Mouse (Mus musculus): Measurements from ENCODE around the gene Nup210l. TPM values are rescaled to one million over a fixed set of nuclear protein-coding genes. Genes with fewer than 3 reads are reported as not detected.
A peak's percentile ranks its signal among the peaks of the same experiment; 100 is the strongest.

Gene Nup210l
- polyA plus RNA-seq, 1 experiment = not detected

- no peak for TF ChIP-seq GATA1 (IDR thresholded peaks at IDR 0.05; ENCODE audit: borderline replicate concordance, low read length)
- no peak for TF ChIP-seq FLI1 (IDR thresholded peaks at IDR 0.05; ENCODE audit: low read length)
- Histone ChIP-seq H3K4me1 (no peaks in the 10 kb centered on the region), H3K4me3 (replicated peaks) (no peak overlapping the region), H3K27me3 (replicated peaks) (peaks cover 3% of the 10 kb centered on the region), H3K36me3 (replicated peaks; ENCODE audit: low read length) (no peaks in the 10 kb centered on the region), H3K9me3 (no peaks in the 10 kb centered on the region)
Measured at GRCm38 (mm10) chr3:90194759-90195158, 90.8 kb downstream of the Nup210l start.

GRCm38 (mm10) chr3:90195644-90196043 lies 91.7 kb downstream of the Nup210l start:
- peaks cover 3% of the 10 kb centered on the region for H3K27me3 ChIP-seq (replicated peaks)
- H3K4me1 ChIP-seq = no peaks in the 10 kb centered on the region
- H3K4me3 ChIP-seq (replicated peaks) = no peak overlapping the region
- TF ChIP-seq FLI1 (IDR thresholded peaks at IDR 0.05; ENCODE audit: low read length) (no peak), GATA1 (IDR thresholded peaks at IDR 0.05; ENCODE audit: borderline replicate concordance, low read length) (no peak)
- no peaks in the 10 kb centered on the region for H3K9me3 ChIP-seq
- H3K36me3 ChIP-seq (replicated peaks; ENCODE audit: low read length) = no peaks in the 10 kb centered on the region

GRCm38 (mm10) chr3:90197548-90197947 lies 93.6 kb downstream of the Nup210l start:
- no peak for TF ChIP-seq FLI1 (IDR thresholded peaks at IDR 0.05; ENCODE audit: low read length)
- TF ChIP-seq GATA1 (IDR thresholded peaks at IDR 0.05; ENCODE audit: borderline replicate concordance, low read length) = no peak
- no peaks in the 10 kb centered on the region for H3K9me3 ChIP-seq

GRCm38 (mm10) chr3:90202884-90203283 lies 99.0 kb downstream of the Nup210l start:
- peaks cover 7% of the 10 kb centered on the region for H3K4me1 ChIP-seq
- TF ChIP-seq FLI1 (IDR thresholded peaks at IDR 0.05; ENCODE audit: low read length) (no peak), GATA1 (IDR thresholded peaks at IDR 0.05; ENCODE audit: borderline replicate concordance, low read length) (no peak)
- peaks cover 8% of the 10 kb centered on the region for H3K36me3 ChIP-seq (replicated peaks; ENCODE audit: low read length)
- H3K27me3 ChIP-seq (replicated peaks) = no peaks in the 10 kb centered on the region
- no peak overlapping the region for H3K4me3 ChIP-seq (replicated peaks)
- no peaks in the 10 kb centered on the region for H3K9me3 ChIP-seq

More at GRCm38 (mm10) chr3:90197548-90197947, 93.6 kb downstream of the Nup210l start:
- Histone ChIP-seq H3K36me3 (replicated peaks; ENCODE audit: low read length) (no peaks in the 10 kb centered on the region), H3K27me3 (replicated peaks) (peaks cover 3% of the 10 kb centered on the region), H3K4me1 (no peaks in the 10 kb centered on the region), H3K4me3 (replicated peaks) (no peak overlapping the region)

GRCm38 (mm10) chr3:90203619-90204018 lies 99.7 kb downstream of the Nup210l start:
- H3K27me3 ChIP-seq (replicated peaks) = no peaks in the 10 kb centered on the region
- no peaks in the 10 kb centered on the region for H3K9me3 ChIP-seq
- peaks cover 16% of the 10 kb centered on the region for H3K36me3 ChIP-seq (replicated peaks; ENCODE audit: low read length)
- no peak overlapping the region for H3K4me3 ChIP-seq (replicated peaks)
- H3K4me1 ChIP-seq = peaks cover 8% of the 10 kb centered on the region
- TF ChIP-seq FLI1 (IDR thresholded peaks at IDR 0.05; ENCODE audit: low read length) (no peak), GATA1 (IDR thresholded peaks at IDR 0.05; ENCODE audit: borderline replicate concordance, low read length) (no peak)

- H3K27me3 ChIP-seq (replicated peaks) = no peaks in the 10 kb centered on the region
- H3K9me3 ChIP-seq = no peaks in the 10 kb centered on the region
- peaks cover 25% of the 10 kb centered on the region for H3K36me3 ChIP-seq (replicated peaks; ENCODE audit: low read length)
- H3K4me3 ChIP-seq (replicated peaks) = no peak overlapping the region
- TF ChIP-seq FLI1 (IDR thresholded peaks at IDR 0.05; ENCODE audit: low read length) (no peak), GATA1 (IDR thresholded peaks at IDR 0.05; ENCODE audit: borderline replicate concordance, low read length) (no peak)
- H3K4me1 ChIP-seq = peaks cover 10% of the 10 kb centered on the region
Measured at GRCm38 (mm10) chr3:90204582-90204981, 100.7 kb downstream of the Nup210l start.

GRCm38 (mm10) chr3:90208662-90209061 lies 104.7 kb downstream of the Nup210l start:
- Histone ChIP-seq H3K4me1 (peaks cover 31% of the 10 kb centered on the region), H3K36me3 (replicated peaks; ENCODE audit: low read length) (peaks cover 55% of the 10 kb centered on the region), H3K4me3 (replicated peaks) (no peak overlapping the region), H3K9me3 (no peaks in the 10 kb centered on the region), H3K27me3 (replicated peaks) (no peaks in the 10 kb centered on the region)
- no peak for TF ChIP-seq FLI1 (IDR thresholded peaks at IDR 0.05; ENCODE audit: low read length)
- TF ChIP-seq GATA1 (IDR thresholded peaks at IDR 0.05; ENCODE audit: borderline replicate concordance, low read length) = no peak

GRCm38 (mm10) chr3:90209908-90210566 lies 106.1 kb downstream of the Nup210l start:
- H3K27me3 ChIP-seq (replicated peaks) = no peaks in the 10 kb centered on the region
- TF ChIP-seq GATA1 (IDR thresholded peaks at IDR 0.05; ENCODE audit: borderline replicate concordance, low read length) (no peak), FLI1 (IDR thresholded peaks at IDR 0.05; ENCODE audit: low read length) (no peak)
- H3K4me3 ChIP-seq (replicated peaks) = no peak overlapping the region
- peaks cover 55% of the 10 kb centered on the region for H3K36me3 ChIP-seq (replicated peaks; ENCODE audit: low read length)
- no peaks in the 10 kb centered on the region for H3K9me3 ChIP-seq
- peaks cover 38% of the 10 kb centered on the region for H3K4me1 ChIP-seq

GRCm38 (mm10) chr3:90211475-90212398 lies 107.8 kb downstream of the Nup210l start:
- Histone ChIP-seq H3K4me3 (replicated peaks) (peak overlapping the region; percentile 97), H3K9me3 (no peaks in the 10 kb centered on the region), H3K27me3 (replicated peaks) (no peaks in the 10 kb centered on the region), H3K4me1 (peaks cover 45% of the 10 kb centered on the region), H3K36me3 (replicated peaks; ENCODE audit: low read length) (peaks cover 53% of the 10 kb centered on the region)
- no peak for TF ChIP-seq FLI1 (IDR thresholded peaks at IDR 0.05; ENCODE audit: low read length)
- no peak for TF ChIP-seq GATA1 (IDR thresholded peaks at IDR 0.05; ENCODE audit: borderline replicate concordance, low read length)

- peak overlapping the region; percentile 97 for H3K4me3 ChIP-seq (replicated peaks)
- peaks cover 54% of the 10 kb centered on the region for H3K4me1 ChIP-seq
- TF ChIP-seq GATA1 (IDR thresholded peaks at IDR 0.05; ENCODE audit: borderline replicate concordance, low read length) (no peak), FLI1 (IDR thresholded peaks at IDR 0.05; ENCODE audit: low read length) (no peak)
- H3K9me3 ChIP-seq = no peaks in the 10 kb centered on the region
- H3K27me3 ChIP-seq (replicated peaks) = no peaks in the 10 kb centered on the region
- peaks cover 49% of the 10 kb centered on the region for H3K36me3 ChIP-seq (replicated peaks; ENCODE audit: low read length)
Measured at GRCm38 (mm10) chr3:90212723-90213122, 108.8 kb downstream of the Nup210l start.
